Mouse (Mus musculus) kidney, embryonic 16.5 days (tissue): ENCODE data around the gene Slc25a14. TPM values are rescaled to one million over a fixed set of nuclear protein-coding genes. Genes with fewer than 3 reads are reported as not detected.

ENCODE experiments used
- ATAC-seq: fragments of 200-750 bp; cut with Nextera tagmentation; 2 replicates; pipeline ENCODE4 v1.8.0; 2017; ENCODE audit warnings: moderate TSS enrichment; ENCODE audit not compliant: low FRiP score, low TSS enrichment
- H3K27ac ChIP-seq: fragments of 300-500 bp; sonication (generic); 2 replicates; pipeline ENCODE4 v1.5.1; 2014; ENCODE audit warnings: low read length
- H3K27me3 ChIP-seq: fragments of 300-500 bp; sonication (generic); 2 replicates; pipeline ENCODE4 v1.6.1; 2014; ENCODE audit warnings: low read length, control low read depth, mixed read lengths; ENCODE audit not compliant: insufficient read depth
- H3K36me3 ChIP-seq: fragments of 300-500 bp; sonication (generic); 2 replicates; pipeline ENCODE4 v1.6.1; 2014; ENCODE audit warnings: low read length, control low read depth, mixed read lengths; ENCODE audit not compliant: insufficient read depth
- H3K4me1 ChIP-seq: fragments of 300-500 bp; sonication (generic); 2 replicates; pipeline ENCODE4 v1.6.1; 2014; ENCODE audit warnings: low read length, control low read depth, mixed read lengths; ENCODE audit not compliant: insufficient read depth
- H3K4me2 ChIP-seq: fragments of 300-500 bp; sonication (generic); replicated peaks from 2 replicates; pipeline ENCODE4 v1.6.1; 2014; ENCODE audit warnings: low read depth, low read length
- H3K4me3 ChIP-seq: fragments of 300-500 bp; sonication (generic); 2 replicates; pipeline ENCODE4 v1.5.1; 2014; ENCODE audit warnings: mild to moderate bottlenecking, low read length
- H3K9ac ChIP-seq: fragments of 300-500 bp; sonication (generic); replicated peaks from 2 replicates; pipeline ENCODE4 v1.6.1; 2014; ENCODE audit warnings: low read length
- H3K9me3 ChIP-seq: fragments of 300-500 bp; sonication (generic); 2 replicates; pipeline ENCODE4 v1.6.1; 2016; ENCODE audit warnings: low read length, control low read depth
- WGBS: fragments of 180-500 bp; shearing (Covaris S2); extraction: QIAGEN DNeasy Blood & Tissue Kit; methylation state at CpG from one replicate; pipeline ENCODE4 v1.1.7; 2014; 5-methylcytosine and 5-hydroxymethylcytosine counted together
- polyA plus RNA-seq: library from polyadenylated mRNA; unstranded; fragments of >200 nt; fragmentation: Nextera tagmentation; extraction: Ambion mirVana; gene quantifications from 2 replicates; pipeline ENCODE4 v1.2.1, GENCODE M21; 2015

The Slc25a14 gene
- 15.7 TPM in 2 replicates for polyA plus RNA-seq

DNA sequence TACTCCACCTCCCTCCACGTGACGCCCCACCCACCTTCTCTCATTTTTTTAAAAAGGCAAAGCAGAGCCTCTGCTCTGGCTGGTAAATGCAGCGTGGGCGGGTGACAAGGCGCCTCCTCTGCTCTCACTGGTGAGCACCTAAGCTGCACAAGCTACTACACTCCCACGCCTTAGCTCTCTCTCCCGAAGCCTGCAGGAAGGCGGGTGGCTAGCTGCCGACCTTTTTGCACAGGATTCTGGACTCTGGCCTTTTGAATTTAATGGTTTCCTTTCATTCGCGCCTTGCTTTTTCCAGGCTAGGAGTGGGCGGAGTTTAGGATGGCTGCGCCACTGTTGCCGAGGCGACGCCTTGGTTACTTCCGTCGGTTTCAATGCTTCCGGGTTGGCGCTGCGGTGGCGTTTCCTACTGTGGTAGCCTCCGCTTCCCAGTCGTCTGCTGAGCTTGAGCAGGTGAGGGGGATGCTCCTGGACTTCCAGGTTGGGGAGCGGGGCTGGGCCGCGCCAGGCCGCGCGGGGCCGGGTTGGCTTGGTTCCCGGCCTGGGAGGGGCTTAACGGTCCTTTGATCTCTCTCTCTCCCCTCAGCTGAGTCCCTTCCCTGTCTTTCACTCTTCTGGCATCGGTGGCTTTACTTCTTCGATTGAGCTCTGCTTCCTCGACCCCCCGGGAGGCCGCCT, at the start of gene Slc25a14:
TSS of gene Slc25a14 (plus strand) at position 35 of the 675 bp plus-strand sequence.
- H3K9me3 ChIP-seq = no peaks in the 10 kb centered on the region
- WGBS = 28% methylated on average over 38 of the region's 38 CpGs
- peak within 1 kb of the TSS; percentile 66 for H3K4me3 ChIP-seq
- H3K4me2 ChIP-seq = peak within 1 kb of the TSS; percentile 59
- no peaks in the 10 kb centered on the region for H3K27me3 ChIP-seq
- ATAC-seq = peak; percentile 97
- peak within 1 kb of the TSS; percentile 90 for H3K27ac ChIP-seq
- H3K4me1 ChIP-seq = no peaks in the 10 kb centered on the region
- H3K36me3 ChIP-seq = no peaks in the 10 kb centered on the region
- peak within 1 kb of the TSS; percentile 68 for H3K9ac ChIP-seq

DNA sequence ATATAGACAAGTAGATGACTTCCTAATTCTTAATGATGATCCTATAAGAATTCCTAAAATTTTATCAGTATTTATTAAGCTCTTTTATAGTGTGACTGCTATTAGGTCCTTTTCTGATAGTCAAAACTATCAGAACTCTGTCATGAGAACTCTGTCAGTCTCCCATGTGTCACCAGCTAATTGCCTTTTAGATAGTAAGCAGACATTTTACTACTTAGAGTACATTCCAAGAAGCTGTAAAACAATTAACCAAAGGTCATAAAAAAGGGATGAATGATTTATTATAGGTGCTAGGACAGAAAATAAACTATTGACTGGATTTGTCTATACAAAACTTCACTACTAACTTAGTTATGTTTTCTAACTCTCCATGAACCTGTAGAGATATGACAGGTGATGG, 39.9 kb upstream of the Slc25a14 start:
- H3K4me1 ChIP-seq = no peaks in the 10 kb centered on the region
- H3K27ac ChIP-seq = no peak overlapping the region
- no peak overlapping the region for H3K9ac ChIP-seq
- H3K9me3 ChIP-seq = 0 out of 2 replicates have a peak, but pooled peaks cover 3% of the 10 kb centered on the region
- no peaks in the 10 kb centered on the region for H3K27me3 ChIP-seq
- H3K36me3 ChIP-seq = peaks cover 15% of the 10 kb centered on the region; the same call in 1 of the 2 replicates
- H3K4me3 ChIP-seq = no peak overlapping the region
- ATAC-seq = no peak
- no peak overlapping the region for H3K4me2 ChIP-seq

GRCm38 (mm10) chrX:48593721-48594098, 29.5 kb upstream of the Slc25a14 start:
- Histone ChIP-seq H3K9me3 (no peaks in the 10 kb centered on the region), H3K27me3 (no peaks in the 10 kb centered on the region), H3K9ac (peak overlapping the region; percentile 80), H3K4me1 (no peaks in the 10 kb centered on the region), H3K4me2 (peak overlapping the region; percentile 55), H3K4me3 (peak overlapping the region; percentile 72), H3K36me3 (no peaks in the 10 kb centered on the region), H3K27ac (peak overlapping the region; percentile 82)
- WGBS = 46% methylated on average over 6 of the region's 15 CpGs
- ATAC-seq = peak; percentile 62

GRCm38 (mm10) chrX:48594099-48594760, 29.0 kb upstream of the Slc25a14 start, which contains the start of gene Zfp280c:
Gene Zfp280c (minus strand): TSS chrX:48594504.
- Histone ChIP-seq H3K4me2 (peak within 1 kb of the TSS; percentile 55), H3K9me3 (no peaks in the 10 kb centered on the region), H3K9ac (peak within 1 kb of the TSS; percentile 80), H3K36me3 (no peaks in the 10 kb centered on the region), H3K27ac (peak within 1 kb of the TSS; percentile 82), H3K27me3 (no peaks in the 10 kb centered on the region), H3K4me3 (peak within 1 kb of the TSS; percentile 72), H3K4me1 (no peaks in the 10 kb centered on the region)
- peak; percentile 95 for ATAC-seq
- 19% methylated on average over 41 of the region's 45 CpGs for WGBS

DNA sequence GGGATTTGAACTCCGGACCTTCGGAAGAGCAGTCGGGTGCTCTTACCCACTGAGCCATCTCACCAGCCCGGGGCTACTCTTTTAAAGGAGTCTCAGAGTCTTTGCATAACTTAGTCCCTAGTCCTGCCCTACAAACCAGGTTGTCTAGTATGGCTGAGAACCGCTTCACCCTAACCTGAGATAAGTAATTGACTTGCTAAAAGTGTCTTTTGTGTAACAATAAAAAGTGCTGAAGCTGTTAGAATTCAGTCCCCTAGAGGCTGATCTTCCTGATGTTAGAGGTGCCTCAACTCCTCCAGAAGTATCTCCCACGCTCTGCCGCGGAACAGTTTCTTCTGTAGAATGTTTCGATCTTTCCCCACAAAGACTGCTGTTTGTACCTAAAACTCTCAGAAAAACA, 27.2 kb upstream of the Slc25a14 start:
- no peak for ATAC-seq
- Histone ChIP-seq H3K9me3 (no peaks in the 10 kb centered on the region), H3K27me3 (no peaks in the 10 kb centered on the region), H3K4me1 (no peaks in the 10 kb centered on the region), H3K36me3 (no peaks in the 10 kb centered on the region), H3K9ac (no peak overlapping the region), H3K27ac (no peak overlapping the region), H3K4me3 (no peak overlapping the region), H3K4me2 (no peak overlapping the region)
- 78% methylated on average over 8 of the region's 9 CpGs for WGBS

- Histone ChIP-seq H3K4me1 (no peaks in the 10 kb centered on the region), H3K4me3 (no peak overlapping the region), H3K4me2 (no peak overlapping the region), H3K36me3 (no peaks in the 10 kb centered on the region), H3K27ac (no peak overlapping the region), H3K9me3 (no peaks in the 10 kb centered on the region), H3K27me3 (no peaks in the 10 kb centered on the region), H3K9ac (no peak overlapping the region)
- 80% methylated on average over 5 of the region's 5 CpGs for WGBS
- no peak for ATAC-seq
Observed at GRCm38 (mm10) chrX:48596906-48597305, 26.3 kb upstream of the Slc25a14 start.

DNA sequence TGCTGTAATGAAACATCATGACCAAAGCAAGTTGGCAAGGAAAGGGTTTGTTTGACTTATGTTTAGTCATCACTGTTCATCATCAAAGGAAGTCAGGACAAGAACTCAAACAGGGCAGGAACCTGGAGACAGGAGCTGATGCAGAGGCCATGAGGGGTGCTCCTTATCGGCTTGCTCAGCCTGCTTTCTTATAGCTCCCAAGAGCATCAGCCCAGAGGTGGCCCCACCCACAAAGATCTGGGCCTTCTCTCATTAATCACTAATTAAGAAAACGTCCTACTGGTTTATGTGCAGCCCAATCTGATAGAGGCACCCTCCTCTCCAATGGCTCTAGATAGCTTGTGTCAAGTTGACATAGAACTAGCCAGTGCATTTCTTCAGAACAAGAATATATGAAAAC, 18.3 kb upstream of the Slc25a14 start:
- Histone ChIP-seq H3K4me1 (no peaks in the 10 kb centered on the region), H3K4me2 (no peak overlapping the region), H3K27ac (no peak overlapping the region), H3K36me3 (no peaks in the 10 kb centered on the region), H3K4me3 (no peak overlapping the region), H3K9ac (no peak overlapping the region), H3K9me3 (no peaks in the 10 kb centered on the region), H3K27me3 (0 out of 2 replicates have a peak, but pooled peaks cover 3% of the 10 kb centered on the region)
- ATAC-seq = no peak
- WGBS = 53% methylated on average over 2 of the region's 2 CpGs

- Histone ChIP-seq H3K4me2 (peak overlapping the region; percentile 59), H3K9ac (peak overlapping the region; percentile 60), H3K4me3 (peak overlapping the region; percentile 66), H3K27ac (peak overlapping the region; percentile 90), H3K4me1 (no peaks in the 10 kb centered on the region), H3K9me3 (no peaks in the 10 kb centered on the region), H3K27me3 (no peaks in the 10 kb centered on the region), H3K36me3 (no peaks in the 10 kb centered on the region)
- WGBS = 39% methylated on average over 4 of the region's 4 CpGs
- no peak for ATAC-seq
Observed at GRCm38 (mm10) chrX:48623049-48623378, 199 bp upstream of the Slc25a14 start.

- Histone ChIP-seq H3K4me1 (no peaks in the 10 kb centered on the region), H3K36me3 (no peaks in the 10 kb centered on the region), H3K27me3 (no peaks in the 10 kb centered on the region), H3K4me3 (peak overlapping the region; percentile 66), H3K9ac (peak overlapping the region; percentile 68), H3K9me3 (no peaks in the 10 kb centered on the region), H3K27ac (peak overlapping the region; percentile 90; the same call in 1 of the 2 replicates), H3K4me2 (peak overlapping the region; percentile 59)
- 31% methylated on average over 9 of the region's 9 CpGs for WGBS
- peak; percentile 21; the same call in 1 of the 2 replicates for ATAC-seq
Observed at GRCm38 (mm10) chrX:48624054-48624420, 824 bp downstream of the Slc25a14 start.

GRCm38 (mm10) chrX:48637032-48637431, 13.8 kb downstream of the Slc25a14 start:
- 0 out of 2 replicates have a peak, but pooled peaks cover 3% of the 10 kb centered on the region for H3K36me3 ChIP-seq
- 58% methylated on average over 2 of the region's 2 CpGs for WGBS
- ATAC-seq = no peak

More at GRCm38 (mm10) chrX:48637032-48637431, 13.8 kb downstream of the Slc25a14 start:
- no peaks in the 10 kb centered on the region for H3K9me3 ChIP-seq
- no peak overlapping the region for H3K27ac ChIP-seq
- H3K4me3 ChIP-seq = no peak overlapping the region
- no peak overlapping the region for H3K4me2 ChIP-seq
- H3K4me1 ChIP-seq = no peaks in the 10 kb centered on the region
- no peak overlapping the region for H3K9ac ChIP-seq
- no peaks in the 10 kb centered on the region for H3K27me3 ChIP-seq
